Mouse (Mus musculus) cerebellum, adult 8-10 months (tissue): ENCODE results near the gene Rcbtb2.

ENCODE experiments used
- DNase-seq: peaks from one replicate; pipeline ENCODE4 v3.0.0; 2022

Gene Rcbtb2

GRCm38 (mm10) chr14:73162192-73162800 lies 39.5 kb downstream of the Rcbtb2 start:
- no peak for DNase-seq

GRCm38 (mm10) chr14:73163363-73163998 lies 40.6 kb downstream of the Rcbtb2 start:
- DNase-seq = no peak

- no peak for DNase-seq
Measured at GRCm38 (mm10) chr14:73165136-73165535, 42.3 kb downstream of the Rcbtb2 start.

- no peak for DNase-seq
Measured at GRCm38 (mm10) chr14:73168605-73169004, 45.8 kb downstream of the Rcbtb2 start.

- no peak for DNase-seq
Measured at GRCm38 (mm10) chr14:73169926-73170844, 47.3 kb downstream of the Rcbtb2 start.

GRCm38 (mm10) chr14:73172196-73173011 lies 49.6 kb downstream of the Rcbtb2 start:
- peak; percentile 48 for DNase-seq

GRCm38 (mm10) chr14:73173662-73174061 lies 50.8 kb downstream of the Rcbtb2 start:
- DNase-seq = no peak

- DNase-seq = no peak
Measured at GRCm38 (mm10) chr14:73174091-73174995, 51.5 kb downstream of the Rcbtb2 start.

GRCm38 (mm10) chr14:73175031-73175430 lies 52.2 kb downstream of the Rcbtb2 start:
- DNase-seq = no peak

- no peak for DNase-seq
Measured at GRCm38 (mm10) chr14:73175814-73176213, 53.0 kb downstream of the Rcbtb2 start.

GRCm38 (mm10) chr14:73176266-73176665 lies 53.4 kb downstream of the Rcbtb2 start:
- DNase-seq = no peak

- no peak for DNase-seq
Measured at GRCm38 (mm10) chr14:73177961-73178360, 55.1 kb downstream of the Rcbtb2 start.

GRCm38 (mm10) chr14:73179221-73179681 lies 56.4 kb downstream of the Rcbtb2 start:
- no peak for DNase-seq

- no peak for DNase-seq
Measured at GRCm38 (mm10) chr14:73180671-73181070, 57.8 kb downstream of the Rcbtb2 start.

GRCm38 (mm10) chr14:73181144-73181543 lies 58.3 kb downstream of the Rcbtb2 start:
- no peak for DNase-seq

- DNase-seq = no peak
Measured at GRCm38 (mm10) chr14:73186875-73187274, 64.0 kb downstream of the Rcbtb2 start.

- no peak for DNase-seq
Measured at GRCm38 (mm10) chr14:73199058-73199457, 76.2 kb downstream of the Rcbtb2 start.

GRCm38 (mm10) chr14:73201447-73201846 lies 78.6 kb downstream of the Rcbtb2 start:
- DNase-seq = no peak

GRCm38 (mm10) chr14:73204016-73204415 lies 81.2 kb downstream of the Rcbtb2 start:
- no peak for DNase-seq

- DNase-seq = no peak
Measured at GRCm38 (mm10) chr14:73209262-73209661, 86.4 kb downstream of the Rcbtb2 start.

- no peak for DNase-seq
Measured at GRCm38 (mm10) chr14:73210196-73210595, 87.4 kb downstream of the Rcbtb2 start.

GRCm38 (mm10) chr14:73211477-73211876 lies 88.6 kb downstream of the Rcbtb2 start:
- DNase-seq = no peak
